In genomic region chr8:92359000-92359832, GRCm38 (mm10) we compare ENCODE assay signal across 9 mouse cellular contexts. TPM values are rescaled to one million over a fixed set of nuclear protein-coding genes. Genes with fewer than 3 reads are reported as not detected.
DNase-seq lines count a peak whose midpoint lies in the region; ATAC-seq lines count a peak whose summit lies in the region.
"Had no signal": no experiment of that assay in that cellular context is flagged by ENCODE, and none has a peak within 500 bp of the region (broad histone marks: within the 10 kb centered on the region; RNA-seq: fewer than 3 reads in every experiment).

No protein-coding gene starts in this region.

- H3K4me1 ChIP-seq in heart, embryonic 15.5 days (replicated peaks): peaks cover 36% of the 10 kb centered on the region
- peaks cover 40% of the 10 kb centered on the region for H3K4me1 ChIP-seq in limb, embryonic 12.5 days (replicated peaks)
- H3K4me1 ChIP-seq in neural tube, embryonic 13.5 days (replicated peaks): peaks cover 81% of the 10 kb centered on the region

- no peaks in the 10 kb centered on the region for H3K9me3 ChIP-seq in heart, embryonic 15.5 days (replicated peaks)
- no peaks in the 10 kb centered on the region for H3K9me3 ChIP-seq in limb, embryonic 12.5 days
- no peaks in the 10 kb centered on the region for H3K9me3 ChIP-seq in neural tube, embryonic 13.5 days

- WGBS in heart, embryonic 15.5 days: 4% methylated on average over 35 of the region's 35 CpGs
- WGBS in limb, embryonic 12.5 days: 2% methylated on average over 35 of the region's 35 CpGs
- WGBS in neural tube, embryonic 13.5 days: 1% methylated on average over 35 of the region's 35 CpGs

- H3K4me3 ChIP-seq in heart, embryonic 15.5 days: peak overlapping the region; percentile 90
- H3K4me3 ChIP-seq in limb, embryonic 12.5 days (replicated peaks): peak overlapping the region; percentile 61
- peak overlapping the region; percentile 65 for H3K4me3 ChIP-seq in neural tube, embryonic 13.5 days

- DNase-seq in adrenal gland, postnatal 14 days: peak; percentile 17
- DNase-seq in adrenal gland, adult 8-10 months: no peak
- peak; percentile 43 for DNase-seq in R1 (ENCODE audit: low read depth, low spot score)
- no peak for DNase-seq in layer of hippocampus, postnatal 14 days (ENCODE audit: low spot score in 2 of 2)
- no peak for DNase-seq in natural killer cell, adult 2 months (ENCODE audit: low spot score in 2 of 2)

- H3K36me3 ChIP-seq in heart, embryonic 15.5 days: no peaks in the 10 kb centered on the region
- H3K36me3 ChIP-seq in limb, embryonic 12.5 days: no peaks in the 10 kb centered on the region
- H3K36me3 ChIP-seq in neural tube, embryonic 13.5 days: no peaks in the 10 kb centered on the region

- H3K9ac ChIP-seq in heart, embryonic 15.5 days: peak overlapping the region; percentile 74
- H3K9ac ChIP-seq in limb, embryonic 12.5 days (replicated peaks): peak overlapping the region; percentile 70
- peak overlapping the region; percentile 72 for H3K9ac ChIP-seq in neural tube, embryonic 13.5 days
- H3K9ac ChIP-seq: liver, embryonic 14.5 days had no signal

- H3K4me2 ChIP-seq in heart, embryonic 15.5 days: peak overlapping the region; percentile 93
- H3K4me2 ChIP-seq in limb, embryonic 12.5 days: peak overlapping the region; percentile 77
- H3K4me2 ChIP-seq in neural tube, embryonic 13.5 days: peak overlapping the region; percentile 78

- H3K27ac ChIP-seq in heart, embryonic 15.5 days: no peak overlapping the region
- H3K27ac ChIP-seq in limb, embryonic 12.5 days: no peak overlapping the region; the same call in 1 of the 2 replicates
- peak overlapping the region; percentile 92 for H3K27ac ChIP-seq in neural tube, embryonic 13.5 days (replicated peaks)
- H3K27ac ChIP-seq: liver, embryonic 14.5 days had no signal

- H3K27me3 ChIP-seq in heart, embryonic 15.5 days: peaks cover 61% of the 10 kb centered on the region
- H3K27me3 ChIP-seq in limb, embryonic 12.5 days: peaks cover 84% of the 10 kb centered on the region
- H3K27me3 ChIP-seq in neural tube, embryonic 13.5 days: peaks cover 60% of the 10 kb centered on the region

- ATAC-seq in heart, embryonic 15.5 days (replicated peaks; ENCODE audit: insufficient number of reproducible peaks, insufficient read depth, low FRiP score, low read depth): no peak
- no peak for ATAC-seq in limb, embryonic 12.5 days (ENCODE audit: insufficient number of reproducible peaks, insufficient read depth, low FRiP score, low TSS enrichment, low read depth)
- no peak for ATAC-seq in neural tube, embryonic 13.5 days (ENCODE audit: low read depth)

RNA-seq across cellular contexts. Expression of gene Irx5, which starts 1.8 kb away (rescaled TPM):
- 1.5 and 1.7 TPM in 2 replicates for total RNA-seq in adrenal gland, postnatal 14 days (2021)
- 1 to 10 TPM; 2.0 to 2.4 (median 2.3) TPM for total RNA-seq in adrenal gland, adult 8-10 months (2022)
- 7.7 and 8.6 TPM in 2 replicates for polyA plus RNA-seq in heart, embryonic 15.5 days (2015; fragmentation: Nextera tagmentation; extraction: Ambion mirVana)
- 12.3 and 15.5 TPM in 2 replicates for polyA plus RNA-seq in limb, embryonic 12.5 days (2016; fragmentation: Nextera tagmentation; extraction: Ambion mirVana)
- polyA plus RNA-seq in neural tube, embryonic 13.5 days (2015; fragmentation: Nextera tagmentation; extraction: Ambion mirVana): 8.5 and 9.9 TPM in 2 replicates
- under 1 TPM in 1 of 2 experiments, not detected in 1; 0.14 TPM for total RNA-seq in layer of hippocampus, postnatal 14 days (2021)

Comparison
In these comparisons a context has a peak if more than half of its experiments do, and no peak if none do; other contexts are left out.
1. DNase-seq: peak in adrenal gland, postnatal 14 days (single experiment) and R1 (single experiment); none in adrenal gland, adult 8-10 months (single experiment), layer of hippocampus, postnatal 14 days (0 of 2) and natural killer cell, adult 2 months (0 of 2).
2. Peak in every context shown above with its lines, with median percentiles within 50 percentile points of each other: H3K4me2 ChIP-seq, H3K4me3 ChIP-seq and H3K9ac ChIP-seq.